Mouse (Mus musculus) heart, adult 11 months (tissue): ENCODE measurements around the gene Ly6g6e.
A peak's percentile ranks its signal among the peaks of the same experiment; 100 is the strongest.

Source experiments
- DNase-seq: peaks from one replicate; pipeline ENCODE4 v3.0.0; 2022

Gene Ly6g6e

DNA sequence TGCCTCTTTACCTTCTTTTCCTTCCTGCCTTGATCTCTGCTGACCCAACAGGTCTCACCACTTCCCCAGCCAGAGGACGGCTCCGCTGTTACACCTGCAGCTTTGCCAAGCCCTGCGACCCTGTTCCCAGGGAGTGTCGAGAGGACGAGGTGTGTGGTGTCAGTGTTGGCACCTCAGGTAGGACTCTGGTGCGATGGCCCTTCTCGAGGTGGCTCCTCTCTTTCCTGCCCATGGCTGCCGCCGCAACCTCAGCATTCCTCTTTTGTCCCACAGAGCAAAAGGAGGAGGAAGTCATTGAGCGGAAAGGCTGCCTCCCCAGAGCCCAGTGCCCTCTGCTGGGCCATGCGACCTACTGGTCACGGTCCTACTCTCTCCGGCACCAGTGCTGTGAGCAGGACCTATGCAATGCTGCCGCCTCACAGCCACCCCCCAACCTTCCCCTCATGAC lies 1.1 kb downstream of the Ly6g6e start, which contains the start of gene Ly6g6d:
Ly6g6d (minus strand) TSS at position 280 of the 448 bp plus-strand sequence.
- DNase-seq, result peak; percentile 97

DNA sequence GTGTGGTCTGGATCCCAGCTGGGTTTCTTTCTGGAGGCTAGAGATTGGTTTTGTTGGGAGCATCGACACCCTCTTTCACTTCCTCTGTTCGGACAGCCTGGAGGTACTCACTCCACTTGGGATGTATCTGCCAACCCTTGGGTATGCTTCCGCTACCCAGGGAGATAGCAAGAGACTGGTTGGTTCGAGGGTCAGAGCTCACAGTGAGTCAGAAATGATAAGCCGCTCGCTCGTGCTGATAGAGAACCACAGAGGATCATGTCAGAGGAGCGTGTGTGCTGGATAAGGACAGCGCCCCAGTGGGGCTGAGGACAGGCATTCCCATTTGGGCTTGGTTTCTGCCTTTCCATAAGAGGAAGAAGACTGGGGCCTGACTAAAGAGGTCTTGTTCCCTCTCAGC lies 3.1 kb downstream of the Ly6g6e start:
- peak; percentile 93 for DNase-seq

DNA sequence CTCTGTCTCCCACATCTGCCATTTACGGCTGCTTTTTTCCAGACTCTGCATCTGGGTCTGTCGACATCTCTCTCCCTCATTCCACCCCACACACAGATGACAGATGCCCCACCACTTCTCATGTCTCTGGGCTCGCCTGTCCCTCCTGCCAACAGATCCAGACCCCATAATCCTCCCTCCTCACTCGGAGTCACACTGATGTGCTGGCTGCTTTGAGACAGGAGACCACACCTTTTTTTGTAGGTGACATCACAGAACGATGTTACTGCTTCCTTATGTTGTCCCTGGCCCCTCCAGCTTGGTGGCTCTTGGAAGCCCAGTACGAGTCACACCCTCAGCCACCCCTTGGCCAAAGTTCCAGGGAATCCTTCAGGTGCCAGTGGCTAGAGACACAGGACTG lies 3.5 kb downstream of the Ly6g6e start:
- DNase-seq, result no peak

DNA sequence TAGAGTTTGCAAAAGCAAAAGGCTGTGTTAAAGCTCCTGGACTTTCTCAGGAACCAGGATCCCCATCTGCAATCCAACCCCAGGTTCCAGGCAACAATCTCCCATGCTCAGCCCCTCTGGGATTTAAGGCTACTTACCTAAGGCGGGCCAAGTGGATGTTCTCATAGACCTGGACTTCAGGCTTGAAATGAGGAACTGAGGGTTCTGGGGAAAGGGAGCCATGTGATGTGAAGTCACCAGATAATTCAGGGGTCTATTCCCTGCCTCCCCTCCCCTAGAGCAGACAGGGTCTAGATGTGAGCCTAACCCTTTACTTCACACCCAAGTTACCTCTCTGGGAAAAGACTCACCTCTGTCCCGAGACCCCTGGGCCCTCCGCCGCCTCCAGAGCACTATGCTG lies 4.0 kb downstream of the Ly6g6e start:
- DNase-seq, result no peak

DNA sequence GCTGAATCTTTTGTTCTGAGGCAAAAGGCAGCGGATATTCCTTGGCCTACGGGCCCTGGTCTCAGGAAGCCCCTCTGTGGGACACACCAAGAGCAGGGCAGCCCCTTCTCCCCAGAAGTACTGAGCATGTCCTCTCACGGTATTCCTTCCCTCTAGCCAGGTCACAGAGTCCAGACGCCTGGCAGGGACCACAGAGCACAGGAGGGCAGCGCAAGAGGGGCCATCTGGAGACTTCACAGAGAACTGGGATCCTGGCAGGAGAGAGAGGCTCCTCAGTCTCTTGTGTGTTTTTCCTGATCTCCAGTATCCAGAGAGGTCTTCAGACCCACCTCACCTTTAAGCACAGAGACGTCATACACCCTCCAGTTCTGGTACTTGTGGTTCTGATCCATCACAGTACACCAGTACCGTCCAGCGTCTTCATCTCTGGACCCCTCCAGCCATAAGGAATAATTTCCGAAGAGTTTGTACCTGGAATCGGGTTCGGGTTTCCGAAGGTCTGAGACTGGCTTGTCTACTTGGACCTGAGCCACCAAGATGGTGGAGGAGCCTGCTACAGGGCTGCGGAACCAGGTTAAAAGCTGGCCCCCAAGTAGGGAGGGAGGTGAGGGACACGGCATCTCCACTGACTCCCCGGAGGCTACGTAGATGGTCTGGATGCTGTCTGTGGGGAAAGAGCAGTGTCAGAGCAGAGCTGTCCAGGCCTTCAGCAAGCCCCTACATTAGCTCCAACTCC lies 6.3 kb downstream of the Ly6g6e start:
- DNase-seq, result no peak

DNA sequence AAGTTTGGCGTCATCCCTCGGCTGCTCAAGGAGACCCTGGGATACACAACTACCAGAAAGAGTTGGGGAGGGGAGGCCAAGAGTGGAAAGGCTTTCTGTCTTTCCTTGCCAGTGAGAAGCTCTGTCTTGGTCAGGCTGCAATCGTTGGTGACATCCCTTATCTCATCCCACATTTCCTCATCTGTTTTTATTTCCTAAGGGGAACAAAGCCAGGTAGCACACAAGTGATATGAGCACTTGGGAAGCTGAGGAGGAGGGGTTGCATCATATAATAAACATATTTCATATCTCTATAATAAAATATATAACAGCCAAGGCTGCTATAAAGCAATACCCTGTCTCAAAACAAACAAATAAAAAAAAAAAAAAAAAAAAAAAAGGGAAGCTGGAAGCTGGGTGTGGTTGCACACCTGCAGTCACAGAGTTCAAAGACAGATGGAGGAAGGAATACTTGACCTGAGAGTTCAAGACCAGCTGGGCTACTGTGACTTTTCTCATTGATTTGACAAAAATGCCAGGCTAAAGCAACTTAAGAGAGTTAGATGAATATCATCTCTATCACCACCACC lies 7.3 kb downstream of the Ly6g6e start:
- DNase-seq, result no peak

DNA sequence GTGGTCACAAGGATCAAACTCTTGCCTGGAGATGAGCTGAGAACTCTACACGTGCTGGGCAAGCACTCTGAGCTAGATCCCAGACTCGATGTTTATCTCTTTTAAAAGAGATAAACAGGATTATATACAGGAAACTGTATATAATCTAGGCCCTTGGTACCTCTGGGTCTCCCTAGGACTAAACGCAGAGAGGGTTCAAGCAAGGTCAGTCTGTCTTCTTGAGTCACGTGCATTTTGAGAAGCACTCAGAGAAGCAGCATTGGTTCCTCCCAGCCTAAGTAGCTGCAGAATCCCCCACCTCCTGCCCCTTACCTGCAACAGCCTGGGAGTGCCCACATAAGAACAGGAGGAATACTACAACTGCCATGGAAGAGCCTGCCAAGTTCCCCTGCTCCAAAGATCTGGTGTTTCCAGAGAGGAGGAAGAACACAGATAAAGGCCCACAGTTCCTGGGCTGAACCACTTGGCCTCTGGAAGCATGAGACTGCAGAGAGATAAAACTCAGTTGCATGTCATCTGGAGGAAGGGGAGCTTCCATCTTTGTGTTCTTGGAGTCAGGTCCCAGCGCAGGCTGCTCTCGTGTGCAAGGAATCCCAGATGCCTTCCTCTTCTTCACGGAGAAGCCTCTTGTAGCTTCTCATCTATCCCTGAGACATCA lies 8.6 kb downstream of the Ly6g6e start, which contains the start of gene Ly6g6f:
Ly6g6f (minus strand) TSS at position 403 of the 658 bp plus-strand sequence.
- DNase-seq, result no peak

DNA sequence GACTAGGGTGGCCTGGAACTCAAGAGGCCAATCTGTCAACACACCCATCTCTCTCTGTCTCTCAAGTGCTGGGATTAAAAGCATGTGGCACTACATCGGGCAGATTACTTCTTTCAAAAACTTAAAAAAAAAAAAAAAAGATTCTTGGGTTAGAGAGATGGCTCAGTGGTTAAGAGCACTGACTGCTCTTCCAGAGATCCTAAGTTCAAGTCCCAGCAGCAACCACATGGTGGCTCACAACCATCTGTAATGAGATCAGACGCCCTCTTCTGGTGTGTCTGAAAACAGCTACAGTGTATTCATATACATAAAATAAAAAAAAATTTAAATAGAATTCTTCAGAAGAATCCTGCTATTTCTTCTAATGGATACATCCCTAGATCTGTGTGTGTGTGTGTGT lies 11.4 kb downstream of the Ly6g6e start:
- no peak for DNase-seq

DNA sequence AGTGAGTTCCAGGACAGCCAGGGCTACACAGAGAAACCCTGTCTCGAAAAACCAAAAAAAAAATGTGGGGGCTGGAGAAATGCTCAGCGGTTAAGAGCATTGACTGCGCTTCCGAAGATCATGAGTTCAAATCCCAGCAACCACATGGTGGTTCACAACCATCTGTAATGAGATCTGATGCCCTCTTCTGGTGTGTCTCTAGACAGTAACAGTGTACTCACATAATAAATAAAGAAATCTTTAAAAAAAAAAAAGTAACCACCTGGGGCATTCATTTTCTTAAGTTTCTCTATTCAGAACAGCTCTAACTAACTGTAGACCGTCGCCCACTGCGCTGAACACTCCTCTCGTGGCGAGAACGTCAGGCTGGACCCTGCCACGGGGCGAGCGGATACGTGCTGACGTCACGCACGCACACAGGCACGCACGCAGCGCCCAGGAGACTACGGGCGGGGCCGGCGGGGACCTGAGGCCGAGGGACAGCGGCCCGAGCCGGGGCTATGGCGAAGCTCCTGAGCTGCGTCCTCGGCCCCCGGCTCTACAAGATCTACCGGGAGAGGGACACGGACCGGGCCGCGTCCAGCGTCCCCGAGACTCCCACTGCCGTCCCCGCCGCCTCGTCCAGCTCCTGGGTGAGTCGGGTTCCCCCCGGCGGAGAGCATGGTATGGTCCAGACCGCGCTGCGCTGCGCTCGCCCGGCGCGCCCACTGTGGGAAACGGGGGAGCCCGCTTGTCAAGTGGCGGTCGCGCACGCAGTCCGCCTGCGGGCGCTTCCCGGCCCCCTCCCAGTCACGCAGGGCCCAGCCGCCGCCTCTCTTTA lies 12.3 kb downstream of the Ly6g6e start, which contains the start of gene Abhd16a:
Abhd16a (plus strand) TSS at position 439 of the 820 bp plus-strand sequence.
- peak; percentile 100 for DNase-seq

DNA sequence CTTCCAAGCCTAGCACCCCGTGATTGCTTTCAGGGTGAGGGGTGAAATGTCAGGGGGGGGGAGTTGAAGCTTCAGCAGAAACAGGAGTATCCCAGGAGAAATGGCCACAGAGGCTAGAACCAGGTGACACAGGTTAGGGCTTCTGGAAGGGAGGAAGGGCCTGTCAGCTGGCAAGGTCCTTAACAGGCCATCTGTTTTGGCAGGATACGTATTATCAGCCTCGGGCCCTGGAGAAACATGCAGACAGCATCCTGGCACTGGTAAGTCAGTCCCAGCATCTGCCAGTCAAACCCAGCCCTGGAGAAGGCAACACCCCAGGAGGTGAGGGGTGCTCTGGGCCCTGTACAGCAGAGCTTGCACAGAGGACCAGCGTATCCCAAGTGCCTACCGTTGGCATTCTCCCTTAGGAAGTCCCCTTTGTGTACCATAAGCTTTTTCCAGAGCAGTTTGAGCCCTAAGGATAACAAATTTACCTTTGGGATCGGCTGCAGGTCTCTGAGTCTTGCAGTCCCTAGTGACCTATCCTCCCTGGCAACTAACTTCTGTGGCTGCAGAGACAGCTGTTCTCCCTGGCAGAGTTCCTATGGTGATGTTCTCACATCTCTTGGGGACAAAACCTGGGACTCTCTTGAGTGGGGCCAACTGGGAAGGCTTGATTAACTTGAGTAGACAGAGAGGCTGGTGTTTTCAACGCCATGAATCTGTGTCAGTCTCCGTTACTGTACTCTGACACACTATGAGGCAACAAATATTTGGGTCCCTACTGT lies 13.6 kb downstream of the Ly6g6e start:
- DNase-seq, result peak; percentile 96

DNA sequence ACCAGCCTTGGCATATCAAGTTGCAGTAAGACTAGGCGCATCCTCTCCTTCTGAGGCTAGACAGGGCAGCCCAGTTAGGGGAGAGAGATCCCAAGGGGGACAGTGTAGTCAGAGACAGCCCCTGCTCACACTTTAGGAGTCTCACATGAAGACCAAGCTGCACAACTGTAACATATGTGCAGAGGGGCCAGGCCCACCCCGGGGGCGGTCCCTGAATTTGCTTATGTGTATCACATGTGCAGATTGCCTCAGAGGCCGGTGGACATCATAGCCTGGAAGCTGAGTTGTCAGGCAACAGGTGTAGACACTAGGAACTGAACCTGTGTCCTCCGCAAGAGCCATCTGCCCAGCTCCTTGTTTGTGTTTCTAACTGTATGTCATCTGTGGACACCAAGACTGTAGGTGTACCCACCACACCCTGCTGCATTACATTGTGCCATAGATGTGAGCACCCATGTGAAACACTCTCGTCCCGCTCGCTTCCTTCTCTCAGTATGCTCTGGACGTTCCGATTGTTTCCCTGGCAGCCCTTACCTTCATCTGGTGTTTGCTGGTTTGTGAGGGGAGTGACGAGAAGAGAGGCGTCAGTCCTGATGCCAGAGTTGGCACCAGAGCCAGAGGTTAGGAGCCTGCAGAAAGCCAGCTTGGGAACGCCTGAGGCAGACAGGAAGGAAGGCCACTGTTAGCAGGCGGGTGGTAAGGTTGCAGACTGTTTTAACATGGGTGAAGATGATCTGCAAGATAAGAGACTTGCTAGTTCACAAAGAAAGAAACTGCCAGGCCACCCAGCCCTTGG lies 15.9 kb downstream of the Ly6g6e start:
- DNase-seq, result peak; percentile 92

DNA sequence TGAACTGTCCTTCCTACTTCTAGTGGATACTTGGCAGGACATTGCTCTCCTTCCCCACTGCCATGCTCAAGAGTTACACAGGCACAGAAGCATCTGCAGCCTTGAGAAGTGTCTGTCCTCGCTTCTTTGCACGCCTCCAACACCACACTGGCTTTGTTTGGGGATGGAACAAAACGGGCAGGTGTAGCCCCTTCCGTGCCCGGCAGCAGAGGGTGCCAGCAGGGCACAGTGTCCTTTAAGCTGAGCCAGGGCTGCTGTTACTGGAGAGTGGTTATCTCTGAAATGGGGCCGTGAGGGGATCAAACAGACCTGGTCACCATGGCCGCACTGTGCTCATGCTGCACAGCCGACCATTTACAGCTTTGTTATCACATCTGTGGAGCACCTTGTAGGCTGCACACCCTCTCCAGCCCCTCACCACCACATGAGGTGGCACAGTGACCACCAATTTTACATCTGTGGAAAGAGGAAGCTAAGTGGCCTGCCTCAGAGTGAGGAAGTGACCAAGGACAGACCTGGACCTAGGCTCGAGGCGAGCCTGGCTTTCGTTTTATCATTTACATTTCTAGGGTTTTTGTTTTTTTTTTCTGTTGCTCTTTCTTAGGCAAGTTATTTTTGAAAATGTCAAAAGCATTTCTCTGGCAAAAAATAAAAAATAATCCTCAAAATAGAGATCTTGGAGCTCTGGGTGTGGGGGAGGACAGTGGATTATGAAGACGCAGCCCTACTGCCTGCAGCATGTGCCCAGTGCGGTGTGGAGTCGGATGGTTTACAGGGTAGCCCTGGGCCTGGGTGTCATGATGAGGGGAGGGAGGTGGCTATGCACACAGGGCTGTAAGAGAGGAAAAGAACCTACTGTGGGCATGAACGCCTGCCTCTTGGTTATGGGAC lies 18.0 kb downstream of the Ly6g6e start:
- no peak for DNase-seq

DNA sequence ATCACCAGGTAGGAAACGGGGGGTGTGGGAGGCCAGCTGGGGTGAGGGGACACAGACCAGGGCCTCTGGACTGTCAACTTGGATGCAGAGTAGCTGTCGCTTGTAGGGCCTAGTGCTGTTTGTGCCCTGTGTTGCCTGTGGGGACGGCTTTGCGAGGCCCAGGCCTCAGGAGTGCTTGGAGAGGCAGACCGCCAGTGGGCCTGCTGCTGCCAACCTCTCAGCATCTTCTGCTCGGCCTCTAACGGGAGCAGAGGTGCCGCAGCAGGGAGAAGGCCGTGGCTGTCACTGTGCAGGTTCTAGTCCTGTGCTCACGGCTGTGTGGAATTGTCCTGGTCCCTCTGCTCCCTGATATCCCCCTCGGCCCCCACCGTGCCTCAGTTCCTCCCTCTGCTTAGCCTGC lies 19.9 kb downstream of the Ly6g6e start:
- no peak for DNase-seq

DNA sequence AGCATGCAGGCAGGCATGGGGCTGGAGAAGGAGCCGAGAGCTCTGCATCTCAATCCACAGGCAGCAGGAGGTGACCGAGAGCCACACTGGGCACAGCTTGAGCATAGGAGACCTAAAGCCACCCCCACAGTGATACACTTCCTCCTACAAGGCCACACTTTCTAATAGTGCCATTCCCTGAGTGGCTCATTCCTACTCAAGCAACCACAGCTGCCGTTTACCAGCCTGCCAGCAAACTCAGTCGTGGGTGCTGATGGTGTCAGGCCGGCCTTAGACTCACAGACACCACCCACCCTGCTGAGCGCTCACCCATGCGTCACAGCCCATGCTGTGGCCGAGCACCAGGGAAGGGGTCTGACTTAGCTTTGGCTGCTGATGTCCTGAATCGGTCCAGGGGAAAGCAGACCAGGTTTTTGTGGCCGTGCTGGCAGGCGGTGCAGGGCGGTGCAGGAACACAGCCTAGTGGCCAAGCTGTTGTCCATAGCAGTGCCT lies 20.5 kb downstream of the Ly6g6e start:
- no peak for DNase-seq

DNA sequence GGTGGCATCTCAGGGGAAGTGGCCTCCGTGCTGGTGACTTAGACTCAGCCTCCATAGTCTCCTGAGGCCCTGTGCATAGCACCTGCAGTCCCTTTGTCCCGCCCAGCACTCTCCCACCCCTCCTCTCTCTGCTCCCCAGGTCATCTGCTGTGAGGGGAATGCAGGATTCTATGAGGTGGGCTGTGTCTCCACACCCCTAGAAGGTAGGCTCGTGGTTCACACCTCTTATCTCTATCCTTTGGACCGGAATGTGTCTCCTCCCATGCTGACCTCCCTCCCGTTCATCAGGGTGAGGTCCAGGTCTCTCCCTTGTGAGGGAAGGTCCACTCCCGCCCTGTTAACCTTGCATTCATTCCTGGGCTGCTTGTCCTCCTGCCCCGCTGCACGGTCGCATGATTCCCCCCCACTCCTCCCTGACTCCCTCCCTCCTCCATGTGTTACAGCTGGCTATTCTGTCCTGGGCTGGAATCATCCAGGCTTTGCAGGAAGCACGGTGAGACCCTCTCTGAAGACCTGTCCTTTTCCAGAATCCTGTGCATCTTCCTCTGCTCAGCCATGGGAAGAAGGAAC lies 23.6 kb downstream of the Ly6g6e start:
- no peak for DNase-seq

DNA sequence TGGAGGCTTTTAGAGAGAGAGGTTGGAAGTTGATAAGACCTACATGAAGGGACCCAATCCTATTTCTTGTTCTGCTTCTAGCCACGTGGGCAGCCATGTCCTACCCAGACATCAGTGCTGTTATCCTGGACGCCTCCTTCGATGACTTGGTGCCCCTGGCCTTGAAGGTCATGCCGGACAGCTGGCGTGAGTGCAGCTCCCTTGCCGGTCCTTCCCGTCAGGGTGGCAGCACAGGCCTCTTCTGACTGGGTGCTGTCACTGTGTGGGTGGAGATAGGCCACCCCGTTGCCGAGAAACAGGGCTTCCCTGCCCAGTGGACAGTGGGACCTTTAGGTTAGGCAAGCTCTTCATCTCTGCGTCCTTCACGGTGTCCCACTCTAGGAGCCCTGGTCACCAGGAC lies 24.5 kb downstream of the Ly6g6e start:
- DNase-seq, result no peak

DNA sequence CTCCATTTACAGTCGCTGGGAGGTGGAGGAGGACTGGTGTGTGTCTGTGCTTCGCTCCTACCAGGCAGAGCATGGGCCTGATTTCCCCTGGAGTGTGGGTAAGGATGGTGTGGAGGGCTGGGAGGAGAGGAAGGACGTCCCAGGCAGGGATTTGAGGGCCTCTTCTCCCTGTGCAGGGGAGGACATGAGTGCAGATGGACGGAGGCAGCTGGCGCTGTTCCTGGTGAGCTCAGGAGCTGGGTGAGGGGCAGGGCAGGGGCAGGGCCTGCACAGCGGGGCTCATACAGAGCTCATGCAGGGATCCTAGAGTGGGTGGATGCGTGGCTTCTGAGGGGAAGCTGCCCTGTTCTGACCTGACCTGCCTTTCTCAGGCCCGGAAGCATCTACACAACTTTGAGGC lies 25.6 kb downstream of the Ly6g6e start:
- DNase-seq, result no peak

DNA sequence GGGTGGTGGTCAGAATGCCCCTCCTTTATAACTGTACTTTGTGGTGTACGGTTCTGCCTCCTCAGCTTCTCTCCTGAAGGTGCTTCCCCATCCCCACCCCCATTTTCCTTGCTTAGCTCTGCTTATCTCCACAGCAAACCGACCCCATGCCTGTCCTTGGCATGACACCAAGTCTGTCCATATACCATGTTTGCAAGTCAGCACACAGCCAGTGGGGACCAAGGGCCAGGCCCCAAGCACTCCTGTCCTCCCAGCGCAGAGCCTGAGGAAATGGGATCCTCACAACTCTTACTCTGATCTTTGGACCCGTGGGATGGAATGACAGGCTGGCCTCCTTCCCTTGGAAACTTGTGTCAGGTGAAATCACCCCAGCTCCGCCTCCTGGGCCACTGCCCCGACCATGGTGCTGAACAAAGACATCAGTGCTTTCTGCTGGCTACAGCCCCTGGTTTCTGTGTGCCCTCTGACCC lies 26.6 kb downstream of the Ly6g6e start:
- DNase-seq, result peak; percentile 90

DNA sequence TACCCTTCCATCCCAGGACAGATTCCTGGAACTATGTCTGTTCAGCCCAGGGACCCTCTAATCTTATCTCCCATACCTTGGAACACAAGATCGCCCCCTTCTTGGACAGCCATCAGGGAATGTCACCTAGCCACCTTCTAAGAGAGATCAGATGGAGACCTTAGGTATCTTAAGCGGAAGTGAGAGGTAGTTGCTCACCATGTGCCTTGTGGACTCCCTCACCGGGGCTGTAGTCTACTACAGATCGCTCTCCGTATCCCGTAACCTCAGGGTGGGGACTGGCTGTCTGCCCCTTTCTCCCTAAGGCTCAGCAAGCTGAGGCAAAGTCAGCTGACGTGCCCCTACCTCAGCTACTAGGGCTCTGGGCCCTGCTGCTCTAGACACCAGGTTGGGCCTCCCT lies 27.4 kb downstream of the Ly6g6e start:
- no peak for DNase-seq

DNA sequence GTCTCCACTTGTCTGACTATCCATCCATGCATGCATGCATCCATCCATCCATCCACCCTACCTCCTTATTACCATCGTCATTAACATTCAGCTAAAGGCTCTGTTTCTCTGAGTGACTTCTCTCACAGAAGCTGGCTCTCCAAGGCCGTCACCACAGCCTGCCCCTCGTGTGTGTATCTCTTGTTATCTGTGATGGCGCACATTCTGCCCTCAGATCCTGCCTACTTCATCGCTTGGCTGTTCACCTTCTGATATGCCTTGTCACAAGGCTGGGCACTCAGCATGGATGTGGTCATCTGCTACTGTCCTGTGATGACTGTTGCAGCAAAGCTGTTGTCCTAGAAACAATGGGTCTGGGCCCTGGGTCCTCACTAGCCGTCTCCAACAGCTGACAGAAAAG lies 28.1 kb downstream of the Ly6g6e start:
- DNase-seq, result no peak
